Mouse (Mus musculus) C3H10T1/2 (cell line): Measurements from ENCODE around the gene Gm20883. TPM values are rescaled to one million over a fixed set of nuclear protein-coding genes. Genes with fewer than 3 reads are reported as not detected.

Source experiments
- polyA plus RNA-seq, 2 experiments: library from polyadenylated mRNA; unstranded; fragments of >200 nt; fragmentation: generic; extraction: Trizol; gene quantifications; one replicate each; pipeline ENCODE4 v1.2.1; 2012; ENCODE audit warnings: missing spikeins in 2 of 2

Gm20883 gene
- not detected for polyA plus RNA-seq

DNA sequence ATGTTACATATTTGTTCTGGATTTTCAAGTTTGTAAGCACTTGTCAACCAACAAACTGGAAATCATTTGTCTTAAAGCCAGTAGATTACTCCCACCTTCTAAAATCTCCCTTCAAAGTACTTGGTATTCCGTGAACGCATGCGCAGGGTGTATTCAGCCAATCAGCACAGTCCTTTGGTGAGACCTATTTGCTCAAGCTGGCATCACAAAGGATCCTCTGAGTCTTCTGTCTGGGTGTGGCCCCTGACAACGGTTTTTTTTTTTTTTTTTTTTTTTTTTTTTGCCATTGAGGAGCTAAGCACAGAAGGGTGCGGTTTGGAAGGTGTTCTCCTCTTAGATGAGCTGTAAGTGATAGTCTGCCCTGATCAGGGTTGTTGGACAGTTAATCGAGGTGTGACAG is at the start of gene Gm20883:
TSS of gene Gm20883 (plus strand) at position 301 of the 400 bp plus-strand sequence.

